Mouse (Mus musculus) retina, adult 2 months (tissue): ENCODE measurements around the gene Sox6.

Experiments used
- DNase-seq: peaks from one replicate; pipeline ENCODE4 v3.0.0-alpha.2; 2012; ENCODE audit warnings: low read depth, low spot score

Gene Sox6

DNA sequence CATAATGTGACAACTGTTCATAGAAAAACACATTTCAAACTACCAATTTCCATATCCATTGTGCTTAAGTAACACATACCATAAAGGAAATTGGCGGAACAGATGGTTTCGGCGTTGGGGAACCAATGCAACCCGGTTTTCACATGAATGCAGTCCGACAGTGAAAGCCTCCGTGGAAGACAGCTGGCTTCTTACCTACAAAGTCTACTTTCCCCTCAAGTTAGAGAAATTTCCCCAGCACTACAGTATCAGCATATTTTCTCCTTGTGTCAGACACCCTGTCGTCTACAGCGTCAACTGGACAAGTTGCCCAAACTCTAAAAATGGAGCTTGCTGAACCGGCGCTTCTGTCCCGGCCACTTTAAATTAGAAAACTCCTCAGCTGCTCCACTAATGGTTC, 470.3 kb downstream of the Sox6 start:
- DNase-seq: no peak

DNA sequence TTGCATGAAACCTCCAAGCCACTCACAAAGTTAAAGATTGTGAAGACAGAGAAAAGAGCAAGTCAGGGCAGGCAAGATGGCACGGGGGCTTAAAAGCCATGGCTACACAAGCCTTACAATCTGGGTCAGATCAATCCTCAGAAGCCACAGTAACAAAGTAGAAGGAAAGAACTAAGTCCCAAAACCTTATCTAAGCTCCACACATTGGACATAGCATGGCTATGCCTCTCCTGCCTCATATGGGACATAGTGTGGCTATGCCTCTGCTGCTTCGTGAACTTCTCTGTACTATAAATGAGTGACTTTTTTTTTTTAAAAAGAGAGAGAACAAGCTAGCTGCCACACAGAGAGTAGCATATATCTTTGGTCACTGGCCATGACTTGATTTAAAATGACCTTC, 471.8 kb downstream of the Sox6 start:
- DNase-seq: no peak

- no peak for DNase-seq
Measured at GRCm38 (mm10) chr7:115565060-115565426, 473.6 kb downstream of the Sox6 start.

- no peak for DNase-seq
Measured at GRCm38 (mm10) chr7:115564359-115565059, 474.1 kb downstream of the Sox6 start.

GRCm38 (mm10) chr7:115556677-115557076, 481.9 kb downstream of the Sox6 start:
- DNase-seq: no peak

- no peak for DNase-seq
Measured at GRCm38 (mm10) chr7:115550197-115550804, 488.3 kb downstream of the Sox6 start.

GRCm38 (mm10) chr7:115549670-115550069, 488.9 kb downstream of the Sox6 start:
- no peak for DNase-seq

GRCm38 (mm10) chr7:115545585-115546374, 492.8 kb downstream of the Sox6 start:
- no peak for DNase-seq

DNA sequence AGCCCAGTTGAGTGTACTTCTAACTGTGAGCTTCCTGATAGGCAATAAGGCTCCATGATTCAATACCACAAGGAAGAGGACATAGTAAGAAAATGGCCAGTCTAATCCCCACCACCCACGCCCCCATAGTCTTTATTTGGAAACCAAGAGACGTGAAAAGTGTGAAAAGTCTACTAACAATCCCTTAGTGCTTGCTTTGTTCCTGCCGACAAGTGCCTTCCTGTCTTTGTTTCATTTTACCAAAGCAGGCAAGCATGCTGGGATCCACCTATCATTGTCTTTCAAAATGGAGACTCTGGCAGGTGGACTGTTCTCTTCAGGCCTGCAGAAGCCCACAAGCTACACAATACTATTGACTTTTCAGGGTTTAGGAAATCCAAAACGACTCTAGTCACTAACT, 495.0 kb downstream of the Sox6 start:
- DNase-seq: no peak

GRCm38 (mm10) chr7:115540261-115540660, 498.3 kb downstream of the Sox6 start:
- DNase-seq: no peak

GRCm38 (mm10) chr7:115539003-115539402, 499.6 kb downstream of the Sox6 start:
- no peak for DNase-seq

GRCm38 (mm10) chr7:115537636-115538035, 501.0 kb downstream of the Sox6 start:
- no peak for DNase-seq

- no peak for DNase-seq
Measured at GRCm38 (mm10) chr7:115536521-115536920, 502.1 kb downstream of the Sox6 start.

DNA sequence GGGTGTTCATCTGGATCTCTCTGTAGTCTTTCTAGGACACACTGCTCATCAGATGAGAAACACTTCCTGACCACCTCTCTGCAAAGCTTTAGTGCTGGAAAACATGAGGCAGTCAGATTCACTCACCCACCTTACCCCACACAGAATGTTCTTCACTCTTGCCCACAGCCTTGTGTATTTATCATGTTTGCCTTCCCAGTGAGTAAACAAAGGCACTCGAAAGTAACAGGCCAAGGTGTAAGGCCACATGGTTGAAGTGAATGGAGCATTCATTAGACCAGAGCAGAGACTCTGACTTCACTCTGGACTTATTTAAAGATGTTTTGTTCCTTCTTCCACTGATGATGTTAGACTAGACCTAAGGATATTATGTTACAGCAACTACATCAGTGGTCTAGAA, 506.7 kb downstream of the Sox6 start:
- no peak for DNase-seq

- no peak for DNase-seq
Measured at GRCm38 (mm10) chr7:115531217-115531616, 507.4 kb downstream of the Sox6 start.

DNA sequence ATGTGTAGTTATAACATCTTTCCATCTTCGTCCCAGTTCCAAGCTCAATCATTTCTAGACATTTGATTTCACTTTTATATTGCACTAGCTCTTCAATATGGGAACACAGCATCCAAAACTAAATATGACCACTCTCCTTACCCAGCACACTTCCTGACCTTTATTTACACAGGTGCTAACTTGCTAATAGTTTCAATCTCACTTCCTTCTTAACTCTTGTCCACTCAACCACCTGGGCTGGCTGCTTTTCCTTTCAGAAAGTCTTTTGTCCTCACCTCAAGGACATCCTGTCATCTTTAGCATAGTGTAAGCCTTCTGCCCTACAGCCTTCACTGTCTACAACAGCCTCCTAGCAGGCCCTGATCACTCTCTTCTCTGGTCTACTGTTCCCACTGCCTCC, 520.9 kb downstream of the Sox6 start:
- no peak for DNase-seq

GRCm38 (mm10) chr7:115513681-115514080, 524.9 kb downstream of the Sox6 start:
- DNase-seq: no peak

- no peak for DNase-seq
Measured at GRCm38 (mm10) chr7:115511777-115512176, 526.8 kb downstream of the Sox6 start.

DNA sequence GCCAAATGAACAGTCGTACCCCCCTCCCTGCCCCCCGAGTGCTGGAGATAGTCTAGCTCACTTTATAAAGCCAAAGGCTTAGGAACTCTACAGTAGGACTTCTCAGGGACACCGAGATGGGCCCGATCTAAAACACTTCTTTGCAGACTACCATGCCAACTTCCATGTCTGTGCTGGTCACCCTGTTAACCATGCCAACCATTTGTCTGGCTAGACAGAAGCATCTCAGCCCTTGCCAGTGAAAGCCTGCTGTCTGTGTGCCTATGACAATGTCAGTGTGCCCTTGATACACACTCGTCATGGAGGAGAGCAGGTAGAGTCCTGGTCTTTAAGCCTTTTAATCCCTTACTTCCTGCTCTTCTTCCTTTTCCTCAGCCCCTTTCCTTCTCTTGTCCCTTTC, 527.5 kb downstream of the Sox6 start:
- DNase-seq: no peak

DNA sequence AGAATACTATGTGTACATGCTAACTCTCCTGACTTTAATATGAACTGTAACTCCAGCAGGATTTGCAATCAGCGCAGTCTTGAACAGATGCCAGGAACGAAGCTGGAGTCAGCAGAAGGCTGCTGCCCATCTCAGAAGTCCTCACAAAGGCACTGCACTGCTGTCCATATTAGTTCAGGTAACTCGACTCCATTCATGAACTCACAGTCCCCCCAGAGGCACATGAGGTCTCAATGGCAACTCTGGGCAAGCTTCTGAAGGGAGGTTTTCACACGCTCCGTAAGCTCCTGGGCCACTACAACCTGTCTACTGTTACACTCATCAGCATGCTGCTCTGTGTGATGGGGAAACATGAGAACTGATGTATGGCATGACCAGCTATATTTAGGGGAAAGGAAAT, 528.6 kb downstream of the Sox6 start:
- DNase-seq: no peak

- no peak for DNase-seq
Measured at GRCm38 (mm10) chr7:115506385-115506784, 532.2 kb downstream of the Sox6 start.

DNA sequence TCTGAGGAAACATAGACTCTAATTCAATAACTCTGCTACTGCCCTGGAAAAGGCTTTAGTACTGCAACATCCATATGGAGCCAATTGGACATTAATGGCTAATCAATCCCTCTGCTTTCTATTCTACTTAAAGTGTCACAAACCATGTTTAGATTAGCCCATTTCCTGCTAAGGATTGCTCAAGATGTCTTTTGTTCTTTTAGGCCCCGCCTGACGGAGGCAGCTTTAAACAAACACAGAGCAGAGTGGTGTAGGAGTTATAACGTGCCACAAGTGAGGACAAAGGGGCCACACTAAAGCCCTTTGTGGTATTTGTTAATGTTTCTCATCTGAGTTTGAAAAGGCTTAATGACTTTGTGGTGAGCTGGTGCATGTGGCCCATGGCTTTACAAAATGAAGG, 537.1 kb downstream of the Sox6 start:
- no peak for DNase-seq

GRCm38 (mm10) chr7:115500825-115501224, 537.8 kb downstream of the Sox6 start:
- no peak for DNase-seq
